Mouse (Mus musculus): Measurements from ENCODE around the gene Siae. TPM values are rescaled to one million over a fixed set of nuclear protein-coding genes. Genes with fewer than 3 reads are reported as not detected.

Gene Siae
- polyA plus RNA-seq, 1 experiment from 2014 or later: 3.4 TPM

- peak; percentile 63 for DNase-seq (ENCODE audit: low spot score)
- peak overlapping the region; percentile 6 for H3K27ac ChIP-seq
- peak overlapping the region; percentile 47 for H3K4me3 ChIP-seq
- peaks cover 83% of the 10 kb centered on the region for H3K27me3 ChIP-seq (ENCODE audit: low read depth, poor library complexity, severe bottlenecking)
- H3K36me3 ChIP-seq: peaks cover 11% of the 10 kb centered on the region
- WGBS: under 1% methylated on average over 32 of the region's 32 CpGs
- peaks cover 40% of the 10 kb centered on the region for H3K4me1 ChIP-seq
- H3K9me3 ChIP-seq (replicated peaks): no peaks in the 10 kb centered on the region
Measured at GRCm38 (mm10) chr9:37530031-37530887, 25.2 kb upstream of the Siae start.

- Histone ChIP-seq H3K9me3 (replicated peaks) (no peaks in the 10 kb centered on the region), H3K27me3 (ENCODE audit: low read depth, poor library complexity, severe bottlenecking) (peaks cover 74% of the 10 kb centered on the region), H3K4me1 (peaks cover 40% of the 10 kb centered on the region), H3K36me3 (peaks cover 2% of the 10 kb centered on the region), H3K4me3 (peak overlapping the region; percentile 47), H3K27ac (peak overlapping the region; percentile 6)
- peak; percentile 76 for DNase-seq (ENCODE audit: low spot score)
- 2% methylated on average over 31 of the region's 31 CpGs for WGBS
Measured at GRCm38 (mm10) chr9:37530888-37531705, 24.4 kb upstream of the Siae start.

GRCm38 (mm10) chr9:37536851-37537250 is 18.6 kb upstream of the Siae start:
- no peak for DNase-seq (ENCODE audit: low spot score)
- H3K9me3 ChIP-seq (replicated peaks): no peaks in the 10 kb centered on the region
- no peaks in the 10 kb centered on the region for H3K36me3 ChIP-seq
- 86% methylated on average over 4 of the region's 4 CpGs for WGBS
- H3K4me3 ChIP-seq: no peak overlapping the region
- H3K27ac ChIP-seq: no peak overlapping the region
- peaks cover 21% of the 10 kb centered on the region for H3K4me1 ChIP-seq
- peaks cover 48% of the 10 kb centered on the region for H3K27me3 ChIP-seq (ENCODE audit: low read depth, poor library complexity, severe bottlenecking)

GRCm38 (mm10) chr9:37537658-37538250 is 17.7 kb upstream of the Siae start:
- DNase-seq (ENCODE audit: low spot score): no peak
- Histone ChIP-seq H3K27ac (no peak overlapping the region), H3K27me3 (ENCODE audit: low read depth, poor library complexity, severe bottlenecking) (peaks cover 44% of the 10 kb centered on the region; the same call in 1 of the 2 replicates), H3K9me3 (replicated peaks) (no peaks in the 10 kb centered on the region), H3K4me3 (no peak overlapping the region), H3K4me1 (peaks cover 22% of the 10 kb centered on the region), H3K36me3 (no peaks in the 10 kb centered on the region)
- 69% methylated on average over 5 of the region's 5 CpGs for WGBS

- Histone ChIP-seq H3K4me3 (no peak within 1 kb of the TSS), H3K4me1 (peaks cover 25% of the 10 kb centered on the region), H3K36me3 (no peaks in the 10 kb centered on the region), H3K9me3 (replicated peaks) (no peaks in the 10 kb centered on the region), H3K27ac (peak within 1 kb of the TSS; percentile 38), H3K27me3 (ENCODE audit: low read depth, poor library complexity, severe bottlenecking) (peaks cover 55% of the 10 kb centered on the region)
- WGBS: 45% methylated on average over 23 of the region's 23 CpGs
- no peak for DNase-seq (ENCODE audit: low spot score)
Measured at GRCm38 (mm10) chr9:37539170-37540025, 16.1 kb upstream of the Siae start, which contains the start of gene Vsig2. Vsig2 (plus strand) TSS chr9:37539255.

GRCm38 (mm10) chr9:37540226-37540625 is 15.3 kb upstream of the Siae start:
- WGBS: 87% methylated on average over 4 of the region's 4 CpGs

GRCm38 (mm10) chr9:37540701-37541575 is 14.6 kb upstream of the Siae start:
- H3K4me3 ChIP-seq: no peak overlapping the region
- H3K36me3 ChIP-seq: no peaks in the 10 kb centered on the region
- no peaks in the 10 kb centered on the region for H3K9me3 ChIP-seq (replicated peaks)
- 83% methylated on average over 6 of the region's 6 CpGs for WGBS
- peaks cover 68% of the 10 kb centered on the region for H3K27me3 ChIP-seq (ENCODE audit: low read depth, poor library complexity, severe bottlenecking)
- no peak overlapping the region for H3K27ac ChIP-seq
- DNase-seq (ENCODE audit: low spot score): no peak
- H3K4me1 ChIP-seq: peaks cover 41% of the 10 kb centered on the region

More at GRCm38 (mm10) chr9:37540226-37540625, 15.3 kb upstream of the Siae start:
- no peaks in the 10 kb centered on the region for H3K9me3 ChIP-seq (replicated peaks)
- H3K27ac ChIP-seq: no peak overlapping the region
- peaks cover 33% of the 10 kb centered on the region for H3K4me1 ChIP-seq
- no peak for DNase-seq (ENCODE audit: low spot score)
- no peak overlapping the region for H3K4me3 ChIP-seq
- peaks cover 61% of the 10 kb centered on the region for H3K27me3 ChIP-seq (ENCODE audit: low read depth, poor library complexity, severe bottlenecking)
- H3K36me3 ChIP-seq: no peaks in the 10 kb centered on the region

GRCm38 (mm10) chr9:37541851-37542642 is 13.5 kb upstream of the Siae start:
- H3K4me3 ChIP-seq: no peak overlapping the region
- no peak overlapping the region for H3K27ac ChIP-seq
- no peaks in the 10 kb centered on the region for H3K9me3 ChIP-seq (replicated peaks)
- no peaks in the 10 kb centered on the region for H3K36me3 ChIP-seq
- WGBS: 63% methylated on average over 7 of the region's 7 CpGs
- DNase-seq (ENCODE audit: low spot score): no peak
- H3K27me3 ChIP-seq (ENCODE audit: low read depth, poor library complexity, severe bottlenecking): peaks cover 78% of the 10 kb centered on the region
- H3K4me1 ChIP-seq: peaks cover 42% of the 10 kb centered on the region

GRCm38 (mm10) chr9:37543869-37544440 is 11.5 kb upstream of the Siae start:
- H3K4me1 ChIP-seq: peaks cover 35% of the 10 kb centered on the region
- H3K36me3 ChIP-seq: no peaks in the 10 kb centered on the region
- peak overlapping the region; percentile 47 for H3K4me3 ChIP-seq
- no peak for DNase-seq (ENCODE audit: low spot score)
- H3K9me3 ChIP-seq (replicated peaks): no peaks in the 10 kb centered on the region
- WGBS: 24% methylated on average over 12 of the region's 12 CpGs
- H3K27me3 ChIP-seq (ENCODE audit: low read depth, poor library complexity, severe bottlenecking): peaks cover 79% of the 10 kb centered on the region
- no peak overlapping the region for H3K27ac ChIP-seq

- Histone ChIP-seq H3K27ac (peak overlapping the region; percentile 6), H3K36me3 (no peaks in the 10 kb centered on the region), H3K4me1 (peaks cover 29% of the 10 kb centered on the region), H3K4me3 (peak overlapping the region; percentile 47), H3K27me3 (ENCODE audit: low read depth, poor library complexity, severe bottlenecking) (peaks cover 80% of the 10 kb centered on the region), H3K9me3 (replicated peaks) (no peaks in the 10 kb centered on the region)
- under 1% methylated on average over 29 of the region's 29 CpGs for whole genome bisulfite sequencing
- DNase-seq (ENCODE audit: low spot score): peak; percentile 66
Measured at GRCm38 (mm10) chr9:37544447-37545165, 10.9 kb upstream of the Siae start.

Data from limb, embryonic 10.5 days (tissue).